Mouse (Mus musculus): ENCODE results near the gene Liph. TPM values are rescaled to one million over a fixed set of nuclear protein-coding genes. Genes with fewer than 3 reads are reported as not detected.
A peak's percentile ranks its signal among the peaks of the same experiment; 100 is the strongest.

The Liph gene
- total and polyA plus RNA-seq, 3 experiments, result 0.11 TPM; not detected in 2

DNA sequence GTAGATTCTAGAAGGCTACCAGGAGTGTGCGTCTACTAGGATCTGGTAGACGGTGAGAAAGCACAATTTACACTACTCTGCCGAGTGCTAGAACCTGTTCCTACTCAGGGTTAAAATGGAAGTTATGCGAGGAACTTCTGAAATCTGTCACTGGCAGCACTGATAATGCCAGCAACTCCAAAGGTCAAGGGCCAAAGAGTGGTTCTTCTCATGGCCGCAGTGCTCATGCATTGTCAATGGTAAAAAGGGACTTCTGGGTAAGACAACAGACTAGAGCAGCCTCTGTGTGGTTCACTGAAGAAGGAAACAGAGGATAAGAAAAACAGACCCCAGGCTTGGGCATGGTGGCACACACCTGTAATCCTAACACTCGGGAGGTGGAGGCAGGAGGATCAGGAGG lies 24.9 kb downstream of the Liph start:
- TF ChIP-seq TAL1 (conservative IDR thresholded peaks at IDR 0.05; ENCODE audit: low read depth, low read length) (no peak), GATA1 (IDR thresholded peaks at IDR 0.05; ENCODE audit: borderline replicate concordance, low read length) (no peak), GATA2 (IDR thresholded peaks at IDR 0.05; ENCODE audit: borderline replicate concordance, low read depth, low read length) (no peak), POLR2AphosphoS5 (IDR thresholded peaks at IDR 0.05; ENCODE audit: insufficient replicate concordance, low read depth, low read length) (no peak), CTCF (IDR thresholded peaks at IDR 0.05; ENCODE audit: low read depth, low read length) (no peak)
- Histone ChIP-seq H3K4me1 (ENCODE audit: insufficient read depth, low read depth, low read length) (no peaks in the 10 kb centered on the region), H3K36me3 (replicated peaks) (no peaks in the 10 kb centered on the region), H3K9me3 (replicated peaks) (no peaks in the 10 kb centered on the region), H3K27me3 (ENCODE audit: insufficient read depth, low read length) (peaks cover 5% of the 10 kb centered on the region; the same call in 1 of the 2 replicates), H3K4me3 (ENCODE audit: low read depth, low read length) (no peak overlapping the region)
- DNase-seq (ENCODE audit: low spot score) (no peak), ATAC-seq (ENCODE audit: extremely low read depth, insufficient number of reproducible peaks, low FRiP score, poor library complexity, severe bottlenecking) (no peak)

- TF ChIP-seq GATA2 (IDR thresholded peaks at IDR 0.05; ENCODE audit: borderline replicate concordance, low read depth, low read length) (no peak), GATA1 (IDR thresholded peaks at IDR 0.05; ENCODE audit: borderline replicate concordance, low read length) (no peak), TAL1 (conservative IDR thresholded peaks at IDR 0.05; ENCODE audit: low read depth, low read length) (no peak), CTCF (IDR thresholded peaks at IDR 0.05; ENCODE audit: low read depth, low read length) (no peak), POLR2AphosphoS5 (IDR thresholded peaks at IDR 0.05; ENCODE audit: insufficient replicate concordance, low read depth, low read length) (no peak)
- DNase-seq (ENCODE audit: low spot score), result no peak
- Histone ChIP-seq H3K4me1 (ENCODE audit: insufficient read depth, low read depth, low read length) (no peaks in the 10 kb centered on the region), H3K4me3 (ENCODE audit: low read depth, low read length) (no peak overlapping the region), H3K36me3 (replicated peaks) (no peaks in the 10 kb centered on the region), H3K27me3 (ENCODE audit: insufficient read depth, low read length) (peaks cover 2% of the 10 kb centered on the region; the same call in 1 of the 2 replicates), H3K9me3 (replicated peaks) (no peaks in the 10 kb centered on the region)
- no peak for ATAC-seq (ENCODE audit: extremely low read depth, insufficient number of reproducible peaks, low FRiP score, poor library complexity, severe bottlenecking)
Observed at GRCm38 (mm10) chr16:21969874-21970273, 25.6 kb downstream of the Liph start.

DNA sequence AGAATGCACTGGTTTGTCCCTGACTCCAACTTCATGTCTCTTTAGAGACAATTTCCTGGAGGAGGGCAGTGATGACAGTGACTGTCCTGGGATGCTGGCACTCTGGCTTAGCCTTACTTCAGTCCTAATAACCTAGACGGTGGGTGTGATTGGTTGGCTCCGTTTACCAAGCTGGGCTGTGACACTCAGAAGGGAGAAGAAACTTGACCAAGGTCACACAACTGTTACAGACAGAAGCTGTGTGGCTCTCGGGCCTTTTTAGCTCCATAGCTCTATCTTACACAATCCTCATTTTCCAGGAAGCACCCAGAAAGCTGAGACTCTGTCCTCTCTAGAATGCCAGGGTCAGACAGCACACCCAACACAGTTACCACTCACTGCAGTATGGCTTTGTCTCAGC lies 29.9 kb downstream of the Liph start:
- no peaks in the 10 kb centered on the region for H3K36me3 ChIP-seq (replicated peaks)
- DNase-seq (ENCODE audit: low spot score) (no peak), ATAC-seq (ENCODE audit: extremely low read depth, insufficient number of reproducible peaks, low FRiP score, poor library complexity, severe bottlenecking) (no peak)
- no peak for TF ChIP-seq GATA2 (IDR thresholded peaks at IDR 0.05; ENCODE audit: borderline replicate concordance, low read depth, low read length)
- TF ChIP-seq CTCF (IDR thresholded peaks at IDR 0.05; ENCODE audit: low read depth, low read length), result no peak
- no peak for TF ChIP-seq POLR2AphosphoS5 (IDR thresholded peaks at IDR 0.05; ENCODE audit: insufficient replicate concordance, low read depth, low read length)
- no peak for TF ChIP-seq GATA1 (IDR thresholded peaks at IDR 0.05; ENCODE audit: borderline replicate concordance, low read length)
- no peak for TF ChIP-seq TAL1 (conservative IDR thresholded peaks at IDR 0.05; ENCODE audit: low read depth, low read length)
- no peaks in the 10 kb centered on the region for H3K9me3 ChIP-seq (replicated peaks)
- no peak overlapping the region for H3K4me3 ChIP-seq (ENCODE audit: low read depth, low read length)
- no peaks in the 10 kb centered on the region for H3K4me1 ChIP-seq (ENCODE audit: insufficient read depth, low read depth, low read length)
- H3K27me3 ChIP-seq (ENCODE audit: insufficient read depth, low read length), result peaks cover 6% of the 10 kb centered on the region

DNA sequence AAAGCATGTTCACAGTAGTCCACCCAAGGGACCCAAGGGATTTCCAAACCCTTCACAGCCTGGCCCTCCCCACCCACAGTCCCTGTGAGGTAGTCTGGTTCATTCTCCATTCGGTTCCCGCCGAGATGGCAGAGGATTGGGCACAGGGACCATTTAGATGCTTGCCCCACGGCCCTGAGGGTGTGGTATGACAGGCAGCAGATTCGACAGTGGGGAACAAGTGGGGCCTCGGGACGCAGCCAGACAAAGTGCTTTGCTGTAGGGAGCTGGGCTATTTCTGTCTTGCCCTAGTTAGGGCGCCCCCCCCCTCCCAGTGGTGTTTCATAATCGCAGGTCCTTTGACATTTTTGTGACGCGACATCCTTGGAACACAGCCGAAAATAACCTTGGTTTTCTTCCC lies 39.9 kb downstream of the Liph start:
- Histone ChIP-seq H3K36me3 (replicated peaks) (no peaks in the 10 kb centered on the region), H3K4me3 (ENCODE audit: low read depth, low read length) (no peak overlapping the region), H3K27me3 (ENCODE audit: insufficient read depth, low read length) (peaks cover 14% of the 10 kb centered on the region), H3K9me3 (replicated peaks) (no peaks in the 10 kb centered on the region), H3K4me1 (ENCODE audit: insufficient read depth, low read depth, low read length) (no peaks in the 10 kb centered on the region)
- DNase-seq (ENCODE audit: low spot score), result no peak
- no peak for ATAC-seq (ENCODE audit: extremely low read depth, insufficient number of reproducible peaks, low FRiP score, poor library complexity, severe bottlenecking)
- no peak for TF ChIP-seq GATA1 (IDR thresholded peaks at IDR 0.05; ENCODE audit: borderline replicate concordance, low read length)
- no peak for TF ChIP-seq POLR2AphosphoS5 (IDR thresholded peaks at IDR 0.05; ENCODE audit: insufficient replicate concordance, low read depth, low read length)
- TF ChIP-seq TAL1 (conservative IDR thresholded peaks at IDR 0.05; ENCODE audit: low read depth, low read length), result no peak
- TF ChIP-seq CTCF (IDR thresholded peaks at IDR 0.05; ENCODE audit: low read depth, low read length), result no peak
- TF ChIP-seq GATA2 (IDR thresholded peaks at IDR 0.05; ENCODE audit: borderline replicate concordance, low read depth, low read length), result no peak

- H3K27me3 ChIP-seq (ENCODE audit: insufficient read depth, low read length), result peaks cover 11% of the 10 kb centered on the region
- no peak for TF ChIP-seq CTCF (IDR thresholded peaks at IDR 0.05; ENCODE audit: low read depth, low read length)
- no peak for TF ChIP-seq POLR2AphosphoS5 (IDR thresholded peaks at IDR 0.05; ENCODE audit: insufficient replicate concordance, low read depth, low read length)
- TF ChIP-seq GATA2 (IDR thresholded peaks at IDR 0.05; ENCODE audit: borderline replicate concordance, low read depth, low read length), result no peak
- TF ChIP-seq GATA1 (IDR thresholded peaks at IDR 0.05; ENCODE audit: borderline replicate concordance, low read length), result no peak
- TF ChIP-seq TAL1 (conservative IDR thresholded peaks at IDR 0.05; ENCODE audit: low read depth, low read length), result no peak
- peak; percentile 54; the same call in 1 of the 2 replicates for ATAC-seq (ENCODE audit: extremely low read depth, insufficient number of reproducible peaks, low FRiP score, poor library complexity, severe bottlenecking)
- H3K36me3 ChIP-seq (replicated peaks), result peaks cover 9% of the 10 kb centered on the region
- peaks cover 18% of the 10 kb centered on the region for H3K4me1 ChIP-seq (ENCODE audit: insufficient read depth, low read depth, low read length)
- H3K4me3 ChIP-seq (ENCODE audit: low read depth, low read length), result peak within 1 kb of the TSS; percentile 73
- H3K9me3 ChIP-seq (replicated peaks), result no peaks in the 10 kb centered on the region
- DNase-seq (ENCODE audit: low spot score), result peak; percentile 76
Observed at GRCm38 (mm10) chr16:21946761-21947715, 48.4 kb downstream of the Liph start, which contains the start of gene Tmem41a. Gene Tmem41a, minus strand, starts transcription at chr16:21947552.

DNA sequence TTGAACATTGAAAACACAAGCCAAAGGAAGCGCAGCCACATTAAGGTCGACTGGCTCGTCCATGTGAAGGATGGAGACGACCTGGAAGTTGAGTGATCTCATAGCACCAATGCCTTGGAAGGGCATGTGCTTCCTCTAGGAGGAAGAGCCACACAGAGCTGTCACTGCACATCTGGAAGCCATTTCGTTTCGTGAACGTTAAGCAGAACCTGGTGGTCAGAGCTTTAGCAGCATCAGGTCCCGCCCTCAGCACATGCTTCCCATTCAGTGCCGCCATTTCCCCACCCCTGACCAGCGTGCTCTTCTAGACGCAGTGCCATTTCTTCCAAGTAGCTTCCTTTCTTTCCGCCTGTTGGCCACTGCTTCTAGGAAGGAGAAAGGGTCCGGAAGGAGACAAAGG lies 67.0 kb downstream of the Liph start:
- TF ChIP-seq GATA2 (IDR thresholded peaks at IDR 0.05; ENCODE audit: borderline replicate concordance, low read depth, low read length) (no peak), TAL1 (conservative IDR thresholded peaks at IDR 0.05; ENCODE audit: low read depth, low read length) (no peak), POLR2AphosphoS5 (IDR thresholded peaks at IDR 0.05; ENCODE audit: insufficient replicate concordance, low read depth, low read length) (no peak), CTCF (IDR thresholded peaks at IDR 0.05; ENCODE audit: low read depth, low read length) (no peak), GATA1 (IDR thresholded peaks at IDR 0.05; ENCODE audit: borderline replicate concordance, low read length) (no peak)
- Histone ChIP-seq H3K27me3 (ENCODE audit: insufficient read depth, low read length) (peaks cover 3% of the 10 kb centered on the region; the same call in 1 of the 2 replicates), H3K9me3 (replicated peaks) (no peaks in the 10 kb centered on the region), H3K4me1 (ENCODE audit: insufficient read depth, low read depth, low read length) (no peaks in the 10 kb centered on the region), H3K36me3 (replicated peaks) (peaks cover 9% of the 10 kb centered on the region), H3K4me3 (ENCODE audit: low read depth, low read length) (no peak overlapping the region)
- DNase-seq (ENCODE audit: low spot score), result no peak
- no peak for ATAC-seq (ENCODE audit: extremely low read depth, insufficient number of reproducible peaks, low FRiP score, poor library complexity, severe bottlenecking)
